Mouse (Mus musculus) left cerebral cortex, postnatal 36 days (tissue): Measurements from ENCODE around the gene Mmd. TPM values are rescaled to one million over a fixed set of nuclear protein-coding genes. Genes with fewer than 3 reads are reported as not detected.
"Not testable (repeated sequence)": the region's sequence is repeated elsewhere in the genome, so short reads cannot be mapped to it uniquely, and the experiment has no call there.

Experiments used
- DNase-seq, 2 experiments: peaks; one replicate each; pipeline ENCODE4 v3.0.0; 2021 to 2022; ENCODE audit warnings: low spot score in 2 of 2, mixed read lengths in 1 of 2
- intact Hi-C: fragments of 180-260 bp; cut with DNase I; formaldehyde crosslinking; loops from one replicate; pipeline ENCODE4 v1.15.1; 2025
- total RNA-seq, 2 experiments: library from RNA; stranded (reverse); gene quantifications; 2 replicates each; pipeline ENCODE4 v1.2.3; 2021

The Mmd gene
- total RNA-seq, 2 experiments from 2014 or later, result 215 to 239 TPM

- DNase-seq, result no peak
- intact Hi-C loops, result no loop called here
Observed at GRCm38 (mm10) chr11:90276150-90276549, 26.9 kb downstream of the Mmd start.

- no peak for DNase-seq
- intact Hi-C loops, result no loop called here
Observed at GRCm38 (mm10) chr11:90276561-90276960, 27.3 kb downstream of the Mmd start.

GRCm38 (mm10) chr11:90280069-90280468 is 30.8 kb downstream of the Mmd start:
- DNase-seq, result no peak
- intact Hi-C loops, result no loop called here

GRCm38 (mm10) chr11:90281943-90282342 is 32.7 kb downstream of the Mmd start:
- intact Hi-C loops, DNase-seq: not testable (repeated sequence)

- no peak for DNase-seq
- intact Hi-C loops, result no loop called here
Observed at GRCm38 (mm10) chr11:90283159-90283558, 33.9 kb downstream of the Mmd start.

GRCm38 (mm10) chr11:90283601-90284000 is 34.3 kb downstream of the Mmd start:
- intact Hi-C loops, result no loop called here
- peak; percentile 49 to 67 for DNase-seq

- intact Hi-C loops, result no loop called here
- no peak for DNase-seq
Observed at GRCm38 (mm10) chr11:90284079-90284478, 34.8 kb downstream of the Mmd start.

DNA sequence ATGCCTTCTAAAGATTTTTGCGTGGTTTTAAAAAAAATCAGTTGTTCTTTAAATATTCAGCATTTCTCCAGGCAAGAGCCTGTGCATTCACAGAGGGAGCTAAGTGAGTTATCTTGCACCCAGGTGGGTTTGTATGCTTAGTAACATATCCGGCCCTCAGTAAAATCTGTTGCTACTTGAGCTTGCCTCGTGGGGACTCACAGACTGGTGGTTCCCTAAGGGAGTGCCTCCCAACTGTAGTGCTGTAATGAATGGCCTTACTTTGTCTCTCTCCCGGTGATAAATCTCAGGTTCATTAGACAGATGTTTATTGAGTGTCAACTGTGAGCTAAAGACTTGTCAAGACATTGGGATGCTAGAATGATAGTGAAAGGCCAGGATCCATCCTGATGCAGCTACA is 35.4 kb downstream of the Mmd start:
- intact Hi-C loops, result no loop called here
- no peak for DNase-seq

- intact Hi-C loops, result no loop called here
- DNase-seq, result no peak
Observed at GRCm38 (mm10) chr11:90286550-90287154, 37.4 kb downstream of the Mmd start.

DNA sequence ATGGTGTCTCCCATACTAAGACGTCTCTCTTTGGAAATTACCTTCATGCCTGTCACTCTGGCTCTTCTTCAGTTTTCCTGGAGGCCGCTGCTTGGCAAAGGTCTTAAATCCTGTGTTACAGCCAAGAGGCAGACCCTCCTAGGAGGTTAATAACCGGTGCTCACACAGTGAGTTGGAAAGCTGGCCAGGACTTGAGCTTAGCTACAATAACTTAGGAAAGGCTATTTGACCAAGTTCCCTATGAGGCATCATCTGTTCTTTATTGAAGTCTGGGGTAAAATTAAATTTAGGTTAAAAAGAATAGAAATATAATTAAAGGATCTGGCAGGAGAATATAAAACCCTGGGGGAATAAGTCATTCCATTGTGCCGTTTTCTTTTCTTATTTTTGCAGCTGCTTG is 41.9 kb downstream of the Mmd start:
- DNase-seq, result no peak
- intact Hi-C loops, result loop anchor here (10.0 kb wide), 1 partner anchor 106 kb away; the partner anchor contains the start of gene Gm45716

DNA sequence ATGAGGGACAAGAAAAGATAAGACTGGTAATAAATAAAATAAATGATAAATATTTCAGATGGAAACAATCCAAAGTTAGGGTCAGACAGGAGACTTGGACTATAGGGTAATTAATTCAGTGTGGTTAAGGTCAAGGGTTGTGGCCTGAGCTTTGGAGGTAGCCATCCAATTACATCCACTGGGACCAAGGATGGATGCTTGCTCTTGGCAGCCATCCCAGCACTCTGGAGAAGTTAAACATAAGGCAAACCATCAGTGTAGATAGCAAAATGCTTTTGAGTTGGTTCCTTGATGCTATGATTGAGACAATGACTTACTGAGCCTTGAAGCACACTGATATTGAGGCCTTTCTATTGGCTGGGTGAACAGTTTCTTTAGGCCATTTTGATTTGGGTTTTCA is 43.5 kb downstream of the Mmd start:
- intact Hi-C loops, result loop anchor here (10.0 kb wide), 1 partner anchor 108 kb away; the partner anchor contains the start of gene Gm45716
- no peak for DNase-seq

- DNase-seq, result no peak
- intact Hi-C loops, result loop anchor here (10.0 kb wide), 1 partner anchor 110 kb away; the partner anchor contains the start of gene Gm45716
Observed at GRCm38 (mm10) chr11:90294622-90295021, 45.4 kb downstream of the Mmd start.

DNA sequence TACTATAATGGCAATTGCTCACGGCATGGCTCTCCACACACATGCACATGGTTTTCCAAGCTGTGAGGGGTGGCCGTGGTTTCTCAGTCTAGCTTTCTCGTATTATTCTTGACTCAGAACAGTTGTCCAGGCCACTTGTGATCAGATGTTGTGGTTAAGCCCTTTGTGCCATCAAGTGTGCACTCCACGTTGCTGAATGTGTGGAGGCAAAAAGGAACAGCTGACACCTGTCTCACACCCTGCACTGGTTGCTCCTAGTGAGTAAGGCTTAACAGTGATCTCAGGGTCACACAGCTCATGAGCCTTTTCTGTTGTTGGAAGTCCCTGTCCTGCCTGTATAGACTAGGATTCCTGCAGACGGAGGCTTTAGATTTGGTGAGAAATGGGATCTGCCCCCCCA is 56.8 kb downstream of the Mmd start:
- intact Hi-C loops, result no loop called here
- no peak for DNase-seq

- intact Hi-C loops, result no loop called here
- peak in 1 of 2 experiments; percentile 31 for DNase-seq
Observed at GRCm38 (mm10) chr11:90306993-90307392, 57.7 kb downstream of the Mmd start.

GRCm38 (mm10) chr11:90314606-90315005 is 65.3 kb downstream of the Mmd start:
- intact Hi-C loops, result loop anchor here (5.0 kb wide), 2 partner anchors 73 to 308 kb away; no protein-coding TSS in a partner anchor
- no peak for DNase-seq

GRCm38 (mm10) chr11:90317482-90317881 is 68.2 kb downstream of the Mmd start:
- DNase-seq, result peak; percentile 61 to 66
- intact Hi-C loops, result loop anchor here (5.0 kb wide), 2 partner anchors 70 to 305 kb away; no protein-coding TSS in a partner anchor

- no peak for DNase-seq
- intact Hi-C loops, result loop anchor here (5.0 kb wide), 1 partner anchor 46 kb away; no protein-coding TSS in a partner anchor
Observed at GRCm38 (mm10) chr11:90320922-90321321, 71.7 kb downstream of the Mmd start.

DNA sequence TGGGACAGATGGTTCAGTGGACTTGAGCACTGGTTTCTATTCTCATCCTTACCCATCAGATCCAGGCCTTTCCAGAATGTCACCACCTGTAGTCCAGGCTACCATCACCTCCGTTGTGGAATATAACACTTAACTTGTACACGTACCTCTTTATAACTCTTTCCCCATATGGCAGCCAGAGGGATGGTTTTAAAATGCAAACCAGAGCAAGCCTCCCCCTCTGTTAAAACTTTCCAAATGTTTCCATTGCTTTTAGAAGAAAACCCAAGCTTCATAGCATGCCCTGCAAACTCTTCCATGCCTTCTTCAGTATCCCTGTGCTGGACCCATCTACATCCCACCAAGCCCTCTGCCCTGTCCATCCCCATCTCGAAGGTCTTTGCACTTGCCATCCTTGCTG is 75.3 kb downstream of the Mmd start:
- intact Hi-C loops, result loop anchor here (5.0 kb wide), 1 partner anchor 43 kb away; no protein-coding TSS in a partner anchor
- DNase-seq, result no peak

- DNase-seq, result no peak
- intact Hi-C loops, result no loop called here
Observed at GRCm38 (mm10) chr11:90326146-90326545, 76.9 kb downstream of the Mmd start.

DNA sequence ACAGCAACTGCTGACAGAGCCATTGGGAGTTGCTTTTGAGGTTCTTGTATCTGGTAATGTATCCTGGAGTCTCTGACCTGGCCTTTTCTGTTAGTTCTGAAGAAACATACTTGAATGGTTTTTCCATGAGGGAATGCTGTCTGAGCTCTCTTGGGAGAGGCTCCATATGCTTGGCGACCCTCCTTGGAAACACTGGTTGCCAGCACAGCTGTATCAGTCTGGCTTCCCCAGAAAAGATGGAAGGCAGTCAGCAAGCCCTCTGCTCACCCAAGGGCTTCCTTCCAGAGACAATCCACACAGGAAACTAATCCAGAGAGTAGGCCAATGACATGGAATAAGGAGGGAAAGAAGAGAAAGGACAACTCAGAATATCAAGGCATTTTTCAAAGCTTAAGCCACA is 77.6 kb downstream of the Mmd start:
- DNase-seq, result no peak
- intact Hi-C loops, result no loop called here
